Comparison of ENCODE assay signal across 9 mouse cellular contexts in the genomic region with DNA sequence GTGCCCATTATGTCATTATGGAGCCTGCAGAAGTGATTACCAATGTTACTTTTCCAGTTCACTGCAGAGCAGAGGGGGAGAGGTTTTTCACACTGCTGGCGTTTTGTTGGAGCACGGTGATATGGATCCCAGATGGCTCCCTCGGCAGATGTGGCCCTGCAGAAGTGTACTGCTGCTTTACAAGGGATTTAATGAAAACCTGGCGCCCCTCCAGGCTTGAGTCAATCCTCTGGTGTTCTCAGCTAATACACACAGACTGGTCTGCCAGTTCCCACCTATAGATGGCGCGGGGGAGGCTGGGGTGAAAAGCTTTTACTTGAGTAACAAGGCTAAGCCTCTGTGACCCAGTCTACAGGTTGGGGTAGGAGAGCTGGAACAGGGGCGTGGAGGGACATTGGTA.
DNase-seq lines count a peak whose midpoint lies in the region; ATAC-seq and TF ChIP-seq lines count a peak whose summit lies in the region.
"Had no signal": no experiment of that assay in that cellular context is flagged by ENCODE, and none has a peak within 500 bp of the region (broad histone marks: within the 10 kb centered on the region; RNA-seq: fewer than 3 reads in every experiment).

No protein-coding gene starts in this region.

- no peak for TF ChIP-seq POLR2A in thymus, adult 2 months (IDR thresholded peaks at IDR 0.05; ENCODE audit: control insufficient read depth, extremely low read depth, insufficient read depth, low read length, poor library complexity)

- no peaks in the 10 kb centered on the region for H3K27me3 ChIP-seq in forebrain, embryonic 11.5 days (ENCODE audit: control insufficient read depth, insufficient read depth, low read length)
- H3K27me3 ChIP-seq in hindbrain, postnatal 0 days (ENCODE audit: insufficient read depth, low read length): no peaks in the 10 kb centered on the region
- H3K27me3 ChIP-seq in thymus, adult 2 months (ENCODE audit: control insufficient read depth, insufficient read depth, low read length): no peaks in the 10 kb centered on the region
- H3K27me3 ChIP-seq: hindbrain, embryonic 15.5 days had no signal

- no peaks in the 10 kb centered on the region for H3K9me3 ChIP-seq in forebrain, embryonic 11.5 days (ENCODE audit: control insufficient read depth, low read length)
- H3K9me3 ChIP-seq in hindbrain, postnatal 0 days (ENCODE audit: low read length): no peaks in the 10 kb centered on the region
- H3K9me3 ChIP-seq: hindbrain, embryonic 15.5 days had no signal

- H3K9ac ChIP-seq in forebrain, embryonic 11.5 days (ENCODE audit: low read length): no peak overlapping the region
- H3K9ac ChIP-seq in hindbrain, postnatal 0 days (replicated peaks; ENCODE audit: low read length): no peak overlapping the region
- H3K9ac ChIP-seq: hindbrain, embryonic 15.5 days had no signal

- WGBS in forebrain, embryonic 11.5 days: 65% methylated on average over 7 of the region's 7 CpGs
- WGBS in hindbrain, postnatal 0 days: 58% methylated on average over 7 of the region's 7 CpGs
- 91% methylated on average over 7 of the region's 7 CpGs for whole genome bisulfite sequencing in thymus, adult 2 months

- H3K27ac ChIP-seq in layer of hippocampus, adult 2 months: no peak overlapping the region
- no peak overlapping the region for H3K27ac ChIP-seq in forebrain, embryonic 11.5 days (ENCODE audit: low read depth, low read length)
- H3K27ac ChIP-seq in hindbrain, postnatal 0 days: no peak overlapping the region
- no peak overlapping the region for H3K27ac ChIP-seq in thymus, adult 2 months (ENCODE audit: control insufficient read depth, insufficient read depth, low read length)
- H3K27ac ChIP-seq: hindbrain, embryonic 15.5 days had no signal

- no peak; the same call in 1 of the 2 replicates for ATAC-seq in forebrain, embryonic 11.5 days (replicated peaks; ENCODE audit: low FRiP score)
- ATAC-seq in hindbrain, postnatal 0 days: 0 out of 2 replicates have a peak, but pooled peaks have one; percentile 40

- no peak for DNase-seq in layer of hippocampus, adult 2 months (ENCODE audit: low spot score in 2 of 2)
- no peak for DNase-seq in layer of hippocampus, adult 9-10 months (ENCODE audit: low spot score)
- peak; percentile 89 for DNase-seq in NIH3T3 (ENCODE audit: low read depth)
- DNase-seq in forebrain, embryonic 11.5 days (ENCODE audit: low spot score): peak; percentile 62
- peak; percentile 61 for DNase-seq in hindbrain, postnatal 0 days (ENCODE audit: low spot score)
- DNase-seq in retina, postnatal 7 days (ENCODE audit: low read depth, low spot score): peak; percentile 59
- no peak for DNase-seq in thymus, adult 2 months
- DNase-seq in cerebellum, adult 11 months: no peak

- H3K4me1 ChIP-seq in forebrain, embryonic 11.5 days (replicated peaks; ENCODE audit: control insufficient read depth, insufficient read depth, low read length): no peaks in the 10 kb centered on the region
- H3K4me1 ChIP-seq in hindbrain, postnatal 0 days (ENCODE audit: insufficient read depth, low read length): no peaks in the 10 kb centered on the region
- no peaks in the 10 kb centered on the region for H3K4me1 ChIP-seq in thymus, adult 2 months (replicated peaks; ENCODE audit: control insufficient read depth, insufficient read depth, low read length)
- H3K4me1 ChIP-seq: hindbrain, embryonic 15.5 days had no signal

- H3K36me3 ChIP-seq in forebrain, embryonic 11.5 days (ENCODE audit: control insufficient read depth, insufficient read depth, low read length): no peaks in the 10 kb centered on the region
- H3K36me3 ChIP-seq in hindbrain, postnatal 0 days (ENCODE audit: insufficient read depth, low read length): no peaks in the 10 kb centered on the region
- H3K36me3 ChIP-seq in thymus, adult 2 months (ENCODE audit: control insufficient read depth, insufficient read depth, low read length): no peaks in the 10 kb centered on the region
- H3K36me3 ChIP-seq: hindbrain, embryonic 15.5 days had no signal

- no peak overlapping the region for H3K4me3 ChIP-seq in layer of hippocampus, adult 2 months
- no peak overlapping the region for H3K4me3 ChIP-seq in forebrain, embryonic 11.5 days (ENCODE audit: low read depth, low read length)
- H3K4me3 ChIP-seq in hindbrain, postnatal 0 days (ENCODE audit: low read length): no peak overlapping the region
- no peak overlapping the region for H3K4me3 ChIP-seq in thymus, adult 2 months (ENCODE audit: control insufficient read depth, insufficient read depth, low read length)
- H3K4me3 ChIP-seq: hindbrain, embryonic 15.5 days had no signal

- H3K4me2 ChIP-seq in forebrain, embryonic 11.5 days (ENCODE audit: low read depth, low read length, severe bottlenecking): no peak overlapping the region
- H3K4me2 ChIP-seq in hindbrain, postnatal 0 days (ENCODE audit: low read depth, low read length): no peak overlapping the region
- H3K4me2 ChIP-seq: hindbrain, embryonic 15.5 days had no signal

- peak; percentile 41 for TF ChIP-seq CTCF in layer of hippocampus, adult 2 months (conservative IDR thresholded peaks at IDR 0.05)
- peak; percentile 28; the same call in 1 of the 2 replicates for TF ChIP-seq CTCF in hindbrain, postnatal 0 days (IDR thresholded peaks at IDR 0.05; ENCODE audit: low read depth)
- TF ChIP-seq CTCF in thymus, adult 2 months (IDR thresholded peaks at IDR 0.05; ENCODE audit: borderline replicate concordance, control insufficient read depth, extremely low read depth, insufficient read depth, low read length, poor library complexity): no peak

Comparison
In these comparisons a context has a peak if more than half of its experiments do, and no peak if none do; other contexts are left out.
1. DNase-seq: peak in NIH3T3 (single experiment), forebrain, embryonic 11.5 days (single experiment), hindbrain, postnatal 0 days (single experiment) and retina, postnatal 7 days (single experiment); none in layer of hippocampus, adult 2 months (0 of 2), layer of hippocampus, adult 9-10 months (single experiment), thymus, adult 2 months (single experiment) and cerebellum, adult 11 months (single experiment).